Mouse (Mus musculus) B cell, adult (primary cell): ENCODE results near the gene Ccdc149. TPM values are rescaled to one million over a fixed set of nuclear protein-coding genes. Genes with fewer than 3 reads are reported as not detected.

Experiments
- total RNA-seq: library from RNA; stranded (reverse); gene quantifications from 4 replicates; pipeline ENCODE4 v1.2.4, GENCODE M21; 2023; ENCODE audit not compliant: inconsistent age

Gene Ccdc149
- total RNA-seq: not detected in 4 replicates

GRCm38 (mm10) chr5:52470991-52471801 lies at the start of gene Ccdc149:
Gene Ccdc149 (minus strand): TSS chr5:52471521.

GRCm38 (mm10) chr5:52363468-52364150 lies 107.7 kb downstream of the Ccdc149 start, which contains the start of gene Sod3:
Gene Sod3 (plus strand): TSS chr5:52363791.

Other genes starting within 250 kb of the Ccdc149 start
- gene Sod3, start 107.7 kb downstream of the Ccdc149 start, total RNA-seq: not detected in 4 replicates
- not detected in 4 replicates for gene Lgi2, start 94.9 kb upstream of the Ccdc149 start, total RNA-seq
- 13.9 to 19.0 TPM (median 16.6 TPM) in 4 replicates for gene Sepsecs, start 198.2 kb upstream of the Ccdc149 start, total RNA-seq